Mouse (Mus musculus): ENCODE results near the gene Gm3646.

DNA sequence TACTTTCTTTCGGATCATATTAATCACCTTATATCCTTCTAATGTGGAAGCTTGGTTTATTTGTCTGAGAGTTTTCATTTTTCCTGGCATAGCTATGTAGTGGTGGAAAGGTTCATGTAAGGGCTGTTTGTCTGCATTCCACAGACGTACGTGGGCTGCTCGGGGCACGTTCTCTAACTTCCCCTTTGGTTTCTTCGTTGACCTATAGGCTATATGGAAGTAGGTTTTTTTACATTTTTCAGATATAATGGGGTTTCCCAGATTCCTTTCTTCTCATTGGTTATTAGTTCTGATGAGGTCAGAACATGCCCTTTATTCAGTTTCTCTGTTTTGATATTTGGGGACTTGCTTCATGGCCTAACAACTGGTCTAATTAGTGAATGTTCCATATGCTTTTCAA is 23.3 kb downstream of the Gm3646 start:
- TF ChIP-seq CTCF (IDR thresholded peaks at IDR 0.05; ENCODE audit: low read depth, low read length), result no peak
- no peak for TF ChIP-seq POLR2A (IDR thresholded peaks at IDR 0.05; ENCODE audit: borderline replicate concordance, low read depth, low read length)
